Mouse (Mus musculus): Measurements from ENCODE around the gene Pogz. TPM values are rescaled to one million over a fixed set of nuclear protein-coding genes. Genes with fewer than 3 reads are reported as not detected.

Pogz gene
- 9.7 and 17.1 TPM in 2 replicates for polyA plus RNA-seq (2012; rRNA removed; ENCODE audit: low replicate concordance)

DNA sequence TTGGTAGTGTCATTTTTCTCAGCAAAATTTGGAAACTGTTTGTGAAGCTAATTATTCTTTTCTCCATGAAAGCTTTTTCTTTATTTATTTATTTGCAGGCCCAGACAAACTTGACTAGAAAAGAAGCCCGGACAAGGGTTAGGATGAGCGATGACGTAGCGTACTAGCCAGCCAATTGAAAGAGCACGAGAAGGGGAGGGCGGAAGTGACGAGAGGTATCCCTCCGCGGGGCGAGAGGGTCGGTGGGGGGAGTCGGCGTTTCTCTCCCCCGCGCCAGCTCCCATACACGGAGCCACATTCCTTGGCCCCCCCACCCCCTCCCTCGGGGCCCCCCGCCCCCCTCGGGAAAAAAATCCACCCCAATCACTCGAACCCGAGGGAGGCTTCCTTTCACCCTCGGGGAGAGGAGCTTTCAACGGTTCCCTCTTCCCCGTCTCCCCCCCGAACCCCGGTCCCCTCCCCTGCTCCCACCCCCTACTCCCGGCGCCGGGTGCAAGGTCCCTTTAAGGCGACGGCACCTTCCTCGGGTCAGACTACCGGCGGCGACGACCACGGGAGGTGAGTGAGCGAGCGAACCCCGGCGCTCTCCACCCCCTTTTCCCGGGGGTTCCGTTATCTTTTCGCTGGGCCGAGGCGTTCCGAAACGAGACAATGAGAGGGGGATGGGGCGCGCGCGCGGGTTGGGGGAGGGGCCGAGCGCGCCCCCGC is at the start of gene Pogz:
Gene Pogz, plus strand, starts transcription at position 385 of the 708 bp plus-strand sequence.

DNA sequence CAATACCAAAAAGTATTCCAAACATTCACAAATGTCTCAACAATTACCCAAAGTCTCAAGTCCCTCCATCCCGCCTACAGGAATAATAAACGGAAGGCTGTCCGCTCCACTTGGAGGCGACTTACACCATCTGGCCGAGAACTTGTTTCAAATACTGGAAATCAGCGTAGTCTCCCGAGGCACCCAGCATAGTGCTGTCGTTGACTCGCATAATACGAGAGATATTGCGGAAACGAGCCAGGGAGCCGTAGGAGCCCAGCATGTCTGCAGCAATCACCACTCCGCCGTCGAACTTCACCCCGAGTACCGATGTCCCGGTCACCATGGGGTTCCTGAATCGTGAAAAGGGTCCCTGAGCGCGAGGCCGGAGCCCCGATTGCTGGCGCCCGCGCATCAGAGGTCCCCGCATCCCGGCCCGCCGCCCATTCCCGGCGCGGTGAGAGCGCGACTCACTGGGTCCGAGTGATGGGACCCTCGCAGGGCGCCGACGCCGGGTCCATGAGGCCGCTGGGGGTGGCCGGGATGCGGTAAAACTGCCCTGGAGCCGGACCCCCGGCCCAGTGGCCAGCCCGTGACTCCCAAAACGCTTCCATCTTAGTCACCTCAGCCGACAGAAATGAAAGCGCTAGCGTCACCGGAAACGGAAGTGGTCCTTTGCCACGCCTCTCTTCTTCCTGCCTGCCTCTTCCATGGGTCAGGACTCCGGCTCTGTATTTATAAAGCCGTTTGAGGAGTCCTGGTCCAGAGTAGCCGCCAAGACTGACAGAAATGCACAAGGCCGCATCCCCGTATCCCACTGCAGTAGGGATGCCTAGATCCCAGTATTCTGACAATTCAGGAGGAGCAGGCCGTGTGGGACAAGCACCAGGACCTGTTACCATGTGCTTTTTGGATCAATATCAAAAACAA is 49.2 kb downstream of the Pogz start, which contains the start of gene Psmb4:
Gene Psmb4, minus strand, starts transcription at position 646 of the 909 bp plus-strand sequence.

Other genes starting within 250 kb of the Pogz start
- gene Gm10972, start 194.5 kb upstream of the Pogz start, polyA plus RNA-seq (2012; rRNA removed; ENCODE audit: low replicate concordance) = not detected in 2 replicates
- 11.1 and 25.5 TPM in 2 replicates for gene Tuft1, start 178.7 kb upstream of the Pogz start, polyA plus RNA-seq (2012; rRNA removed; ENCODE audit: low replicate concordance)
- 3.6 and 4.1 TPM in 2 replicates for gene Selenbp2, start 144.0 kb upstream of the Pogz start, polyA plus RNA-seq (2012; rRNA removed; ENCODE audit: low replicate concordance)
- 13.2 and 17.8 TPM in 2 replicates for gene Cgn, start 51.1 kb upstream of the Pogz start, polyA plus RNA-seq (2012; rRNA removed; ENCODE audit: low replicate concordance)
- 151 and 251 TPM in 2 replicates for gene Psmb4, start 49.4 kb downstream of the Pogz start, polyA plus RNA-seq (2012; rRNA removed; ENCODE audit: low replicate concordance)
- 67.4 and 71.6 TPM in 2 replicates for gene Selenbp1, start 95.5 kb downstream of the Pogz start, polyA plus RNA-seq (2012; rRNA removed; ENCODE audit: low replicate concordance)
- 2.6 and 6.6 TPM in 2 replicates for gene Rfx5, start 116.5 kb downstream of the Pogz start, polyA plus RNA-seq (2012; rRNA removed; ENCODE audit: low replicate concordance)
- 11.2 and 12.0 TPM in 2 replicates for gene Pi4kb, start 137.2 kb downstream of the Pogz start, polyA plus RNA-seq (2012; rRNA removed; ENCODE audit: low replicate concordance)
- 14.2 and 17.2 TPM in 2 replicates for gene Zfp687, start 177.9 kb downstream of the Pogz start, polyA plus RNA-seq (2012; rRNA removed; ENCODE audit: low replicate concordance)
- gene Psmd4, start 205.0 kb downstream of the Pogz start, polyA plus RNA-seq (2012; rRNA removed; ENCODE audit: low replicate concordance) = 70.8 and 87.2 TPM in 2 replicates

All from duodenum, adult 2 months (tissue).